Mouse (Mus musculus): ENCODE data around the gene Slc7a7. TPM values are rescaled to one million over a fixed set of nuclear protein-coding genes. Genes with fewer than 3 reads are reported as not detected.
A peak's percentile ranks its signal among the peaks of the same experiment; 100 is the strongest.

Slc7a7 gene
- total and polyA plus RNA-seq, 3 experiments: 20.1 to 65.6 TPM; not detected in 1

DNA sequence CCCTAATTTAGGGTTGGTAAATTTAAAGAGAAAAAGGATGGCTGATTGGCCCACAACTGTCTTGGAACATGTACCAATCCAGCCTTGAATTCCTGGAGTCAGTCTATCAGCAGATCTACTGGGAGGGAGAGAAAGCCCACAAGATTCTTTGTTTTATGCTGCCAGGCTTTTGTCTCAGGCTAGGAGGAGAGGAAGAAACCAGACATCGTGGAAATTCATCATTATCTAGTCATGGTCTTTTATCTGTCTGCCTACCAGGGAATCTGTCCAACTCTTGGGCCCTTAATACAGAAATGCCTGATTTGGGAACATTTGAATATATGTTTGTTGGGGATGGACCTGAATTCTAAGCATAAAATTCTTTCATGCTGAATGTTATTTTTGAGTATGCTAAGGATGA is 8.0 kb upstream of the Slc7a7 start:
- peak; percentile 53 for DNase-seq (ENCODE audit: low read depth, low spot score)
- H3K9ac ChIP-seq (ENCODE audit: control insufficient read depth, low read depth, low read length, poor library complexity, severe bottlenecking): peak overlapping the region; percentile 94
- peaks cover 0 to 44% of the 10 kb centered on the region in 2 experiments; a peak in 2 of 4 replicates for H3K36me3 ChIP-seq (ENCODE audit: control insufficient read depth in 1 of 2, insufficient read depth in 2 of 2, low read length in 2 of 2)
- peak overlapping the region; percentile 42 to 67 for H3K4me3 ChIP-seq (ENCODE audit: control insufficient read depth in 1 of 2, insufficient read depth in 1 of 2, low read depth in 2 of 2, low read length in 2 of 2)
- peak; percentile 44; the same call in 1 of the 2 replicates for TF ChIP-seq NELFE (IDR thresholded peaks at IDR 0.05; ENCODE audit: low read depth, low read length)
- no peak for TF ChIP-seq TBP (IDR thresholded peaks at IDR 0.05; ENCODE audit: low read depth, low read length)
- peak in 1 of 2 experiments; percentile 49; a peak in 3 of 4 replicates for TF ChIP-seq EP300 (IDR thresholded peaks at IDR 0.05; ENCODE audit: low read depth in 1 of 2, low read length in 2 of 2)
- peak; percentile 49; the same call in 1 of the 2 replicates for TF ChIP-seq RCOR1 (IDR thresholded peaks at IDR 0.05; ENCODE audit: low read depth, low read length)
- TF ChIP-seq TAL1 (IDR thresholded peaks at IDR 0.05; ENCODE audit: low read length): no peak
- peak; percentile 70; the same call in 1 of the 2 replicates for TF ChIP-seq ETS1 (IDR thresholded peaks at IDR 0.05; ENCODE audit: low read depth, low read length)
- peak; percentile 85 for TF ChIP-seq GATA1 (IDR thresholded peaks at IDR 0.05; ENCODE audit: low read depth, low read length)
- H3K79me2 ChIP-seq (ENCODE audit: control insufficient read depth, insufficient read depth, low read length, poor library complexity): peaks cover 25% of the 10 kb centered on the region
- no peaks in the 10 kb centered on the region for H3K27me3 ChIP-seq (ENCODE audit: control insufficient read depth in 1 of 2, insufficient read depth in 2 of 2, low read length in 2 of 2)
- H3K27ac ChIP-seq (ENCODE audit: control insufficient read depth, low read depth, low read length): peak overlapping the region; percentile 100
- peaks cover 5 to 42% of the 10 kb centered on the region in 2 experiments; a peak in 3 of 4 replicates for H3K4me1 ChIP-seq (ENCODE audit: control insufficient read depth in 1 of 2, insufficient read depth in 2 of 2, low read length in 2 of 2)
- H3K9me3 ChIP-seq (replicated peaks; ENCODE audit: insufficient read depth, low read length): no peaks in the 10 kb centered on the region

DNA sequence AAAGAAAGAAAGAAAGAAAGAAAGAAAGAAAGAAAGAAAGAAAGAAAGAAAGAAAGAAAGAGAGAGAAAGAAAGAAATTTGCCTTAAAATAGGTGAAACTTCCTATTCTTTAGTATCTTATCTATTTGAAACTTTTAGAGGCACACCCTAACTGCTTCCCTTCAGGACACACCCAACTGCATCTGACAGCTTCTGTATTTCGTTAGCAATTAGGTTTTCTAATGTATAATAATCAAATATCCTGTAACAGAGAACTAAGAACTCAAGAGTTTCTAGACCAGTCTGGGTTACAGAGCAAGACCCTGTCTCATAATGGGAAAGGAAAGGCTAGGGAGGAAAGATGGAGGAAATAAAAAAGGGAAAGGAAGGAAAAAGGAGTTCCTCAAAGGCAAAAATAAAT is 7.1 kb upstream of the Slc7a7 start:
- Histone ChIP-seq H3K79me2 (ENCODE audit: control insufficient read depth, insufficient read depth, low read length, poor library complexity) (peaks cover 25% of the 10 kb centered on the region), H3K27ac (ENCODE audit: control insufficient read depth, low read depth, low read length) (peak overlapping the region; percentile 100), H3K4me1 (ENCODE audit: control insufficient read depth in 1 of 2, insufficient read depth in 2 of 2, low read length in 2 of 2) (peaks cover 5 to 33% of the 10 kb centered on the region in 2 experiments; a peak in 3 of 4 replicates), H3K9me3 (replicated peaks; ENCODE audit: insufficient read depth, low read length) (no peaks in the 10 kb centered on the region), H3K27me3 (ENCODE audit: control insufficient read depth in 1 of 2, insufficient read depth in 2 of 2, low read length in 2 of 2) (no peaks in the 10 kb centered on the region), H3K36me3 (ENCODE audit: control insufficient read depth in 1 of 2, insufficient read depth in 2 of 2, low read length in 2 of 2) (peaks cover 0 to 37% of the 10 kb centered on the region in 2 experiments; a peak in 2 of 4 replicates), H3K9ac (ENCODE audit: control insufficient read depth, low read depth, low read length, poor library complexity, severe bottlenecking) (peak overlapping the region; percentile 94), H3K4me3 (ENCODE audit: control insufficient read depth in 1 of 2, insufficient read depth in 1 of 2, low read depth in 2 of 2, low read length in 2 of 2) (peak overlapping the region; percentile 12 to 67; a peak in 3 of 4 replicates)
- peak; percentile 84 for DNase-seq (ENCODE audit: low read depth, low spot score)
- TF ChIP-seq GATA1 (IDR thresholded peaks at IDR 0.05; ENCODE audit: low read depth, low read length): peak; percentile 90
- TF ChIP-seq RCOR1 (IDR thresholded peaks at IDR 0.05; ENCODE audit: low read depth, low read length): peak; percentile 44
- peak in 1 of 2 experiments; percentile 46; a peak in 1 of 4 replicates for TF ChIP-seq POLR2A (IDR thresholded peaks at IDR 0.05; ENCODE audit: control insufficient read depth in 1 of 2, insufficient read depth in 1 of 2, low read depth in 1 of 2, low read length in 2 of 2, poor library complexity in 1 of 2)
- TF ChIP-seq ETS1 (IDR thresholded peaks at IDR 0.05; ENCODE audit: low read depth, low read length): peak; percentile 90
- TF ChIP-seq SIN3A (IDR thresholded peaks at IDR 0.05; ENCODE audit: low read length): peak; percentile 93
- TF ChIP-seq TCF12 (IDR thresholded peaks at IDR 0.05; ENCODE audit: low read depth, low read length): peak; percentile 92
- no peak for TF ChIP-seq SMC3 (IDR thresholded peaks at IDR 0.05; ENCODE audit: low read depth, low read length)
- TF ChIP-seq CHD1 (IDR thresholded peaks at IDR 0.05; ENCODE audit: low read depth, low read length): peak; percentile 58; the same call in 1 of the 2 replicates
- peak; percentile 71; the same call in 1 of the 2 replicates for TF ChIP-seq MYC (IDR thresholded peaks at IDR 0.05; ENCODE audit: low read depth, low read length)
- TF ChIP-seq EP300 (IDR thresholded peaks at IDR 0.05; ENCODE audit: low read depth in 1 of 2, low read length in 2 of 2): peak; percentile 95 to 97
- TF ChIP-seq HCFC1 (IDR thresholded peaks at IDR 0.05; ENCODE audit: low read depth, low read length): 0 out of 2 replicates have a peak, but pooled peaks have one; percentile 30
- peak; percentile 37; the same call in 1 of the 2 replicates for TF ChIP-seq TAL1 (IDR thresholded peaks at IDR 0.05; ENCODE audit: low read length)
- TF ChIP-seq ZMIZ1 (IDR thresholded peaks at IDR 0.05; ENCODE audit: low read depth, low read length): peak; percentile 92; the same call in 1 of the 2 replicates
- TF ChIP-seq KAT2A (conservative IDR thresholded peaks at IDR 0.05; ENCODE audit: low read depth, low read length): no peak
- TF ChIP-seq ELF1 (IDR thresholded peaks at IDR 0.05; ENCODE audit: low read depth, low read length): peak; percentile 18; the same call in 1 of the 2 replicates
- no peak; the same call in 1 of the 2 replicates for TF ChIP-seq POLR2AphosphoS2 (IDR thresholded peaks at IDR 0.05; ENCODE audit: low read length)
- no peak for TF ChIP-seq MAZ (IDR thresholded peaks at IDR 0.05; ENCODE audit: low read depth, low read length)
- TF ChIP-seq UBTF (IDR thresholded peaks at IDR 0.05; ENCODE audit: borderline replicate concordance, insufficient read depth, low read depth, low read length): no peak
- TF ChIP-seq NELFE (IDR thresholded peaks at IDR 0.05; ENCODE audit: low read depth, low read length): peak; percentile 51
- peak; percentile 72; the same call in 1 of the 2 replicates for TF ChIP-seq JUND (IDR thresholded peaks at IDR 0.05; ENCODE audit: low read depth, low read length)
- peak; percentile 96 for TF ChIP-seq MYB (IDR thresholded peaks at IDR 0.05; ENCODE audit: low read depth, low read length)
- no peak for TF ChIP-seq ZC3H11A (IDR thresholded peaks at IDR 0.05; ENCODE audit: low read depth, low read length)
- TF ChIP-seq RAD21 (IDR thresholded peaks at IDR 0.05; ENCODE audit: low read depth, low read length): no peak
- TF ChIP-seq MXI1 (IDR thresholded peaks at IDR 0.05; ENCODE audit: low read depth, low read length): no peak
